Mouse (Mus musculus): Measurements from ENCODE around the gene Prrg1.
A peak's percentile ranks its signal among the peaks of the same experiment; 100 is the strongest.
"Not testable (repeated sequence)": the region's sequence is repeated elsewhere in the genome, so short reads cannot be mapped to it uniquely, and the experiment has no call there.

The Prrg1 gene

GRCm38 (mm10) chrX:78583202-78584004, at the start of gene Prrg1:
Prrg1 (minus strand) TSS chrX:78583896.
- peak; percentile 76 for DNase-seq (ENCODE audit: low spot score)

- no peak for DNase-seq (ENCODE audit: low spot score)
Observed at GRCm38 (mm10) chrX:78605814-78606213, 22.1 kb upstream of the Prrg1 start.

- DNase-seq (ENCODE audit: low spot score), result no peak
Observed at GRCm38 (mm10) chrX:78593138-78593537, 9.4 kb upstream of the Prrg1 start.

GRCm38 (mm10) chrX:78582854-78583201, 868 bp downstream of the Prrg1 start:
- DNase-seq (ENCODE audit: low spot score), result peak; percentile 47

- DNase-seq (ENCODE audit: low spot score), result no peak
Observed at GRCm38 (mm10) chrX:78563451-78563850, 20.2 kb downstream of the Prrg1 start.

GRCm38 (mm10) chrX:78553399-78553798, 30.3 kb downstream of the Prrg1 start:
- DNase-seq (ENCODE audit: low spot score), result no peak

- no peak for DNase-seq (ENCODE audit: low spot score)
Observed at GRCm38 (mm10) chrX:78552704-78553103, 31.0 kb downstream of the Prrg1 start.

GRCm38 (mm10) chrX:78547696-78548095, 36.0 kb downstream of the Prrg1 start:
- DNase-seq (ENCODE audit: low spot score), result no peak

GRCm38 (mm10) chrX:78539734-78540133, 44.0 kb downstream of the Prrg1 start:
- no peak for DNase-seq (ENCODE audit: low spot score)

GRCm38 (mm10) chrX:78538632-78539316, 44.9 kb downstream of the Prrg1 start:
- DNase-seq (ENCODE audit: low spot score), result no peak

- no peak for DNase-seq (ENCODE audit: low spot score)
Observed at GRCm38 (mm10) chrX:78518301-78518700, 65.4 kb downstream of the Prrg1 start.

- DNase-seq (ENCODE audit: low spot score), result no peak
Observed at GRCm38 (mm10) chrX:78482987-78483386, 100.7 kb downstream of the Prrg1 start.

- no peak for DNase-seq (ENCODE audit: low spot score)
Observed at GRCm38 (mm10) chrX:78479710-78480109, 104.0 kb downstream of the Prrg1 start.

GRCm38 (mm10) chrX:78434357-78434756, 149.3 kb downstream of the Prrg1 start:
- DNase-seq (ENCODE audit: low spot score), result no peak

- not testable (repeated sequence) for DNase-seq (ENCODE audit: low spot score)
Observed at GRCm38 (mm10) chrX:78403346-78403745, 180.3 kb downstream of the Prrg1 start.
